Mouse (Mus musculus) spleen, adult 12 weeks (tissue): ENCODE measurements around the gene Ddr2.

Experiments used
- DNase-seq: peaks from one replicate; pipeline ENCODE4 v3.0.0; 2022; ENCODE audit warnings: low spot score

The Ddr2 gene

DNA sequence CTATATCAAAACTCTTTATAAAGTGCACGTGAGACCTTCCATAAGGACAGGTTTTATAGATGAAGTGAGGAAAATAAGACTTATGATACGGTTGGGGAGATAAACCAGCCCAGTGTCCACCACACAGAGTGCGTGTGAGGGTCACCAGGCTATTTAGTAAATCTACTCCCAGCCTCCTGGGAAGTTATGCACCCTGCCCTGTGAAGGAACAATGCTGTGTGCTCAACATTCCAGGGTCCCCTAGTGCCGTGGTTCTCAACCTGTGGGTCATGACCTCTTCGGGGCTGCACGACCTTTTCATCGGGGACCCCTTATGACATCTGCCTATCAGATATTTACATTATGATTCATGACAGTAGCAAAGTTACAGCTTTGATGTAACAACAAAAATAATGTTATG lies 162.3 kb downstream of the Ddr2 start:
- no peak for DNase-seq

DNA sequence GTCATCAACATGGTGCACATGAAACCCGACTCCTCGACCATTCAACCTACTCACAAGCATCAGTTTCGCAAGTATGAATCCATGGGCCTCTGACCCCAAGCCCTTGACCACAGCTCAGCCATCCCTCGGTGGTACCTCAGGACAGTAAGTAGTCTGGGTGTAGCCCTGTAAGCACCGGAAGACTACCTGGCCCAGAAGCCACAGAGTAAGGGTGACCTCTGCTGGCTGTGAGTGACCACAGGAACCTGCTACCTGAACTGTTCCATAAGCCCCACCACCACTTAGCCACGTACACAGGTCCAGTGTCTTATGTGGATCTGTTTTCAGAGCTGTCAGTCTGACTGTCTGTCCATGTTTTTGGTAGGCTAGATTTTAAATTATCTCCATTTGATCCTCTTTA lies 162.9 kb downstream of the Ddr2 start:
- DNase-seq = no peak

DNA sequence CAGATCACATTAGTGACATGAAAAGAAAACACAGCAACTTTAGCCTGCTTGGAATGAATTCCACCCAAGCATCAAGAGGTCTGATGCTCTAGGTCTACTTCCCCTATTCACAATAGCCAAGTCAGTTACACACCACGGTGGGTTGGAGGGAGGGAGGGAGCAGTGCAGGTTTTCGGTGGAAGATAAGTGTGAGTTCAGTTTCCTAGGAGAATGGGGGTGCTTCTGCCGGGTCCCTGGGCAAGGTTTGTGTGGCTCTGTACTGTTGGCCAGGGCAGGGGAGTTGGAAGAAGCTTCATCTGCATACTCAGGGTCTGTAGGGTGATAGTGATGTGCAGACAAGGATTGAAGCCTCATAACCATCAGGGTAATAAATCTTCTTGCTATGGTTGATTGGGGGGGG lies 164.6 kb downstream of the Ddr2 start:
- DNase-seq = no peak

DNA sequence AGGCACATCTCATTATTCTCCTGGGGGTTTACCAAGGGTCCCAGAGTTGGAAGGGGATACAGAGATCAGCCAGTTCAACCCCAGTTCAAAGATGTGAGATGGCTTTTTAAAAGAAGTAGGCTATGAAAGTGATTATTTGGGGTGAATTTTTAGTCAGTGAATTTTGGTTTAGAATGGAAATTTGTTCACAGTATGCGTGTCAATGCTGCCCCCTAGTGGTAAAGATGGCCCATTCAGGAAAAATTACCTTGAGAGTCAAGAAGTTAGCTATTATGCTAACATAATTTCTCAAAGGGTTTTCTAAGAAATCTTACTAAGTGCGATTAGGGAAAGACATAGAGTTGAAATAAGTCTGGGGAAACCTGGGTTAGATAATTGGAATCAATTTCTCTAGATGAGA lies 171.2 kb downstream of the Ddr2 start:
- DNase-seq = no peak

DNA sequence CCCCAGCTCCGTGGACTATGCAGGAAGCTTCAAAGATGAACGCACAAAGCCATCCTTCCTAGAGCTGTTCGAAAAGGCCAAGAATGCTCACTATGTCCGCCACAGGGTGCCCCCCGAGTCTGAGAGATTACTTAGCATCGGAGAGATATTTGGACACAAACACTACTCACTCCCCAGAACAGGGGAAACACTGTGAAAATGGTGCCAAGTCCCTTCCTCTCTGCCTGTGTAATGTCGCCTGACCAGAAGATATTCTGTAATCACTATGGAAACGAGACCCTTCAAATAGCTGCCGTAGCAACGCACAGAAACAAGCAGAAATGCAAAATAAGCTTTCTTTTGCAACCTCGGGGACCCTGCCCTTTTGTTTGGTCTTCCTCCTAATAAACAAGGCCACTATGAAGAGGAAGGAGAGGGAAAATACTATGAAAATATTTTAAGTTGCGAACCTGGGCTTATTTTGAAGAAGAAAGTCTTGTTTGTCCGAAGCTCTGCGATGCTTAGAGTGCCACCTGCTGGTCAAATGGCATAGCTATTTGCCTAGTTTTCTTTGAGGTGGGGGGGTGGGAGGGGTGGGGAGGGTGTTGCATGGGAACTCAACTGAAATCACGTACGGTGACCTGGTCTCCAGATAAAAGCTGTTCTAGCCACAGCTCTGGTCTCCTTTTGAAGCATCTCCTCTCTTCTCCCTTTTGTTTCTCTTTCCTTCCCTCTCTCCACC lies 176.4 kb downstream of the Ddr2 start:
- no peak for DNase-seq

DNA sequence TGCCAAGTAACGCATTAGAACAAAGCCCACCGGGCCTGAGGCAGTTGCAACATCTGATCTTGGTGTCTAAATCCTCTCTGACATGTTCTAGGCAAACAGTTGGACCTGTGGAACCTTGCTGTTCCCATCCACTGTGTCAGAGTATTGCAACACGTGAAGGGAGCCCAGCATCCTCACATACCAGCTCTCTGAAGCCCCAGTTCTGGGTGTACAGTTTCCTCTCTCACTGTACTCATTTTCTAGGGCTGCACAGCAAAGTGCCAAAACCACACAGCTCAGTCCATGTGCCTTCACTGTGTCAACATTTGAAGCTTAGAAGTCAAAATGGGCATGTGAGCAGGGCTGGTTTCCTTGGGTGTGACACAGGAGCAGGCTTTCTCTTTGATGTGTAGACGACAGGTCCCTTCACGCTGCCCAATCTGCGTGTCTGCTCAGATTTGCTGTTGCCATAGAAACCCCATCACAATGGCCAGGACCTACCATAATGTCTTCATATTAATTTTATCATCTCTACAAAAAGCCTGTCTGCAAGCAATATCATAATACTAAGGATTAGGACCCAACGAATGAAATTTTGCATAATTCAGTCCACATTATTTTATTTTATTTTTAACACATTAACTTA lies 178.3 kb downstream of the Ddr2 start:
- DNase-seq = no peak

DNA sequence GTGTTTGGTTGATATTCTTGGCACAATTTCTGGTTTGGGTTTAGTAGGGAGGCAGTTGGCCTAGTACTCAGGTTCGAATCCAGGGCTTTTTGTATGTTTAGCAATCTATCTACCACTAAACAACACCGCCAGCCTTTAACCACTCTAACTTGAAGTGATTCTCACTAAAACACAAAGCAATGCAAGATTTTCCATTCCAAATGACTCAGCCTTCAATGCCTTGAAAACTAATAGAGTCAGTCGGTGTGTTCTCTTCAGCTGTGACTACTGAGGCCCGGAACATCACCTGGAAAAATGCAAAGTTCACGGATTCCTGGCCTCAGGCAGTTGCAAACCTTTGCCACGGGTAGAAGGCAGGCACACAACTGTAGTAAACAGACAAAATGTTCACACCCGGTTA lies 178.9 kb downstream of the Ddr2 start:
- no peak for DNase-seq

DNA sequence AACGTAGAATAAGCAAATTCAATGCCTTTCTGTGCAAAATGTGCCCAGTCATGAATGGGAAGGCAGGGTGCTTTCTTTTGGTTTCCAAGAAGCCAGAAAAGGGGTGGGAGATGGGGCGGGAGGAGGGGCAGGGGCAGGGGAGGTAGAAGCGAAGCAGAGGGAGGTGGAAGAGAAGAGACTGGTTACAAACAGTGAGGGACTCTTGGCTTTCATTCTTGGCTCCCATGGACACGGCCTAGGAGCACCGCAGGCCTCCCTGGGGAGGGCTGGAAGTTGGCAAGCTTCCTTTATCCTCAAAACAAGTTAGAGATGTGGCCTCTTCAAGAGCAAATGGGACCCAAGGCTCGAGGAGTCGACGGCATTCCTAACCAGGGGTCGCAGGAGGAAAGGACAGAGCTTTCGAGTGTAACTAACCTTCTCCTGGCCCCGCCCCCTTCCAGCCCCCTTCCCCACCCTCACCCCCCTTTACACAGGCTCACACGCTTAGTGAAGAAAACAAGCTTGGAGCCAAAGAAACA lies 182.0 kb downstream of the Ddr2 start, which contains the start of gene Ccdc190:
Gene Ccdc190 (plus strand): TSS at position 195 of the 518 bp plus-strand sequence.
- DNase-seq = no peak

DNA sequence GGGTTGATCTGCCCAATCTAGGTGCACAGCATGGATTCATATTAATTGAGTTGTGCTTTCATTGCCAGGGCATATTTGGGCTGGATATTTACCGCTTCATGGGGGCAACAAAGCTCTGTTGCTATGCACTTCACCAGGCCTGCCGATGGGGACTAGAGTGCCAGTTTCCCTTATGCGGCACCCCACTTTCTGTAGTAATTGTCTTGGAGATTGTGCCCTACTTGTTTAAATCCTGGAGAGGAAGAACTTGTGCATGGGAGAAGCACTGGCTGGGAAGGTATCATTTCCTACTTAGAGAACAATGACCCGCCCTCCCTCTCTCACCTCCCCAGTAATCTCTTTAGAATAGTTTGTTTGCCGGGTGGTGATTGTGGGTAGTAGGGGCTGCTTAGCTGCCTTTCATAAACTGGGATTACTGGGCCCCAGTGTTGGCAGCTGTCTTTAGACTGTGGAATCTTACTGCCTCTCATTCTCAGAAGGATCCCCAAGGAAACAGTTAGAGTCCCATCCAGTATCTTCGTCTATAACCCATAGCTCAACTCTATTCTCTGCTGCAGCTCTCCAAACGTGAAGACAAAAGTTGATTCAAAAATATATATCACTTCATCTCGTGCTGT lies 182.7 kb downstream of the Ddr2 start:
- no peak for DNase-seq

DNA sequence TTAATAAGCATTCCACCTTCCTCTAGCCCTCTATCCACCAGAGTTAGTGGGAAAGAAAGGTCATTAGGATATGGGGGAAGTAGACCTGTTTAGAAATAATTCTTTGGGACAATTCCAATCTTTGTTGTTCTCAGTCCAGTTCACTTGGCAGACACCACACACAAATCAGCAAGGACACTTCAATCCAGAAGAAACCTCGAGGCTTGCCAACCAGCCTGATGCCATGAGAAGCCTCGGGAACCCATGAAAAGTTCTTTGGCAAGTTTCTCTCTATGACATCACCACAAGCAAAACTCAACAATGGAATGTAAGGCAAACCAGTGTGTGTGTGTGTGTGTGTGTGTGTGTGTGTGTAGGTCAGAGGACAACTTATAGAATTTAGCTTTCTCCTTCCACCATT lies 186.0 kb downstream of the Ddr2 start:
- no peak for DNase-seq
